Mouse (Mus musculus): Measurements from ENCODE around the gene Scd2.

- no peak for TF ChIP-seq CTCF (IDR thresholded peaks at IDR 0.05; ENCODE audit: low read depth)
- no peak for TF ChIP-seq EP300 (optimal IDR thresholded peaks at IDR 0.05)
These were observed 25.9 kb upstream of the Scd2 start for GRCm38 (mm10) chr19:44267499-44268002.
